Mouse (Mus musculus) adipocyte (in vitro differentiated cells): ENCODE measurements at regions not wholly inside any gene's neighbourhood (a gene's known extent, or its start where the extent isn't known, plus 50 kb on each side); places are given as distances from the start of the nearest gene placed in this dataset.
A peak's percentile ranks its signal among the peaks of the same experiment; 100 is the strongest.

ENCODE experiments used
- DNase-seq: peaks from one replicate; pipeline ENCODE4 v3.0.0-alpha.2; 2016; ENCODE audit warnings: low spot score

DNA sequence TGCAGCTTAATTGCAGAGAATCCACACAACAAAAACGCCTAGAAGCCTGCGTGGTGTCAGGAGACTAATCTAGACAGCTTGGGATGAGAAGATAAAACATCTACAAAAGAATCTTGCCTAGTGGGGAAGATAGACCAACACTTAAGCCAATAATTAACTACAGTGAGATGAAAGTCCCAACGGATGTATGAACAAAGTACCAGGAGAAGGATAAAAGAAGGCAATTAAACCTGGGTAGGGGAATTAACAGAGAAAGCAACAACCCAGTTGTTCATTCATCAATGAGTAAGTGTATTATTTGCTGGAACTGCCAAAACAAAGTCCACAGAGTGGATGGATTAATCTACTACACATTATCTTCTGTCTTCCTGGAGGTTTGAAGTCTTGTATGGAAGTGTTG lies 99.8 kb downstream of the Olfm4 start:
- DNase-seq = no peak

DNA sequence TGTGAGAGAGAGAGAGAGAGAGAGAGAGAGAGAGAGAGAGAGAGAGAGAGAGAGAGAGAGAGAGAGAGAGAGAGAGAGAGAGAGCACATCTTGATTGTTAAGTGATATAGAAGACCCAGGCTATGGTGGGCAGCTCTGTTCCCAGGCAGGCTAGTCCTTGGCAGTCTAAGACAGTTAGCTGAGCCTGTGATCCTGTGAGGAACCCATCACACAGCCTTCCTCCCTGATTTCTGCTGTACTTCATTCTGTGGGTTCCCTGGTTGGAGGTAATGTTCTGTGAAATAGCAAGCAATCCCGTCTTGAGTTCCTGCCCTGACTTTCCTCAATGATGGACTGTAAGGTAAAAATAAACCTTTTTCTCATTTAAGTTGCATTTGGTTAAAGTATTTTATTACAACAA lies 113.4 kb downstream of the Olfm4 start:
- no peak for DNase-seq

DNA sequence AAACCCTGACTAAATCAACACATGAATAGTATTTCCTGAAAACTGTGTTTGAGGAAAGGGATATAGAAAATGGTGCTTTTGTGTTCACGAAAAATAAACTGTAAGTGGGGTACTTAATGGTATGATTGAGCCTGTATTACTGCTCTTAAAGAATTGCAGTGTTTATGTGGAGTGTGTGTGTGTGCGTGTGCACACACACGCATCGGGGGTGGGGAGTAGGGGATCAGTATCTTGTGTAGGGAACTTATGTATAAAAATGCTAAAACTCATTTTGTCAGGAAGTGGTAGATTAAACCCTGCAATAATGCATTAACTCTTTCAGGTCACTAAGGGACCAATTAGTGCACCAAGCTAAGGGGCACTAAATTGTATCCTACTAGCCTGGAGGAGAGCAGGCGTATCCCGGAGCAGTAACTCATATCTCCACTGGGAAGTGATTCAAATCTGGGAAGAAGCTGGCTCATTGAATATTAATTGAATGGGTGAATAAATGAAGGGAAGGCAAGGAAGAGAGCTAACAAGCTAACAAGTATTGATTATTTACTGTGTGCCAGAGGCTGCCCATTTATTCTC lies 129.3 kb downstream of the Olfm4 start:
- DNase-seq = no peak

DNA sequence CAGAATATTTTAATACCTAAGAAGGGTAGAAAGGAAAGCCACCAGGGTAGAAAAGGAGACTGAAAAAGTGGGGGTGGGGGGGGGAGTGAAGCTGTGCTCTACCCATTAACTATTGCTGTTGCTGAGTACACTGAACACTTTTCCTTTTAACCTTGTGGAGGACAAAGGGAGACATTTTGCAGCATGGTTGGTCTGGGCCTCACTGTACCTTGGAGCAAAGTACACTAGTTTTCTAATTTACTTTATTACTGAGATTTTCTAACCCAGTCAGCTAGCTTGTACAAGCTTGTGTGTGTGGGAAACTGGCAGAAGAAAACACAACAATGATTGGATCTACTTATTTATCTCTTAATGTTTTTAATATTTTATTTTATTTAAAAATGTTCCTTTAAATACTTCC lies 130.4 kb downstream of the Olfm4 start:
- DNase-seq = no peak

DNA sequence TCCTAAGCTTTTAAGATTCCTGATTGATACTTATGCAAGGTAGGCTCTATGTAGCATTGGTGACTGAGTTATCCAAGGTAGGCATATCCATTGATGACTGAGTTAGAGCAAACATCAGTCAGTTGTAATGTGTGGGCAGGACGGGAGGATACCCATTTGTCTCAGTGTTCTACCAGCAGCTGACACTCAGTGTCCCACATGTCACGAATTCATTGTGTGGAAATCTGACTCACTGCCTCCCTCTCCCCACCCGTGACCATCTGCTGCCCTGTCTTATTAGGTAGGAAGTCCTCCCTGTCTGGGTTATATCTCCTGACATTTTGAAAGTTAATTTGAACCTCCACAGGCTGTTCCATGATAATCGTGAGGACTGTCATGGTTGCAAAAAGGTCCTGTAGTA lies 141.3 kb downstream of the Olfm4 start:
- no peak for DNase-seq

DNA sequence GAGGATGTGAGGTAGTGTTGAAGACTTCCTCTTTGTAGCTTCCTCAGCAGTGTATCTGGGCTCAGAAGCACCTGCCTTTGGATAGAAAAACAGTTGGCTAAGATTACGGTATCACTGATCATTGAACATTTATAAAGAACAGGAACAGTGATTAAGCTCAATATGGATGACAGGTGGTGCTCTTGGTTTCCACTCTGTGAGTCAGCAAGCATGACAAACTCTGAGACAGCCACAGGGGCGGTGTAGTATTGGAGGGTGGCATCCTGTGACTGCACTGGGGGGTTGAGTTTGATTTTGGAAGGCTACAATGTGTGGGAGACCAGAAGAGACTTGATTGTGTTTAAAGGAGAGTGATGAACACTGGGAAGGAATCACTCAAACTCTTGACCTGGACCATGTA lies 144.3 kb downstream of the Olfm4 start:
- no peak for DNase-seq

DNA sequence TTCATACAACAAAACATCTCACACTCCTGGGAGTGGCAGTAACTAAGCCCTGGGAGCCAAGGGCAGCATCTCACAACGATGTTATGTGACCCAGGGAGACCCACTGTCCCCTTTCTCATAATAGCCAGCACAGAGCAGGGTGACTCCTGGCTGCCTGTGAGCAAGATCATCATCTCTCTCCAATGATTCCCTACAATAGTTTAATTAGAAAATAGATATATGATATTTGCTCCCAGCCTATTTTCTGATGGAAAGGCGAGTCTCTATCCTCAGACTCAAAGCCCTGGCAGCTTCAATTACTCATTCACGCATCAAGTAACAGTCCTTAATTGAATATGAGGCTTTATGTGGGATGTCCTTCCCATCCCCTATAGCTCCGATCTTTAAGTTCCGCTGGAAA lies 153.7 kb downstream of the Olfm4 start:
- no peak for DNase-seq

DNA sequence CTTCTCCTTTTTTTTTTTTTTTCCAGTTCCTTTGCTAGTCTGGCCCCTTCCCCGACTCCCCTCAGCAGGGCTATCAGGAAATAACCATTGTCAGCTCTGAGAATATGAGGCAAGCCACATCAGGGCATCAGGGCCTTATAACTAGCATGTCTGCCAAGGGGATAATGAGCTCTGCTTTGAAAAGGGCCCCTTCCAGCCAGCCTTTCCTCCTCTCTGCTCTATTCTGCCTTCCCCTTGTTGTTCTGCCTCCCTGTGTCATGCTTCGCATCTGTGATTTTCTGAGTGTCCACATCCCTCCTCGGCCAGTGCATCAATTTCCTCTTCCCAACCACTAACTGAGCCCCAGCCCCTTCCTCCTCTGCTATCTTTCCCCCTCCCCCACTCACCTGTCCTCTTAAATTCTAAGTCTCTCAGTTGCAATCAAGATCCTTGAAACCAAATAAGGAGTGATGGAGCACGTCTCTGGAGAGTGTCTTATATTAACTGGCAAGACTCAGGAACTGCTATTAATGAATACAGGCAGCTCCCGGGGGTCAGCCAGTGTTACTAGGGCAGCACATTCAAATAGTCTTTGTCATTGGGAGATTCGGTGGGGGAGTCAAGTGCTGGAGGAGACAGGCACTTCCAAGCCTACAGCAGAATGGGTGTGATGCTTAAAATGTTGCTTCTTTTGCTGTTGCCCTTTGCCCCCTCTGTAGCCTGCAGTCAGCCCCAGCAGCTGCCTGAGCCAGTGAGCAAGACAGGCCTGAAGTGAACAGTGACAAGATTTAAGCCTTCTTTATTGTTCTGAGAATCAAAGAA lies 155.3 kb downstream of the Olfm4 start:
- DNase-seq = no peak

DNA sequence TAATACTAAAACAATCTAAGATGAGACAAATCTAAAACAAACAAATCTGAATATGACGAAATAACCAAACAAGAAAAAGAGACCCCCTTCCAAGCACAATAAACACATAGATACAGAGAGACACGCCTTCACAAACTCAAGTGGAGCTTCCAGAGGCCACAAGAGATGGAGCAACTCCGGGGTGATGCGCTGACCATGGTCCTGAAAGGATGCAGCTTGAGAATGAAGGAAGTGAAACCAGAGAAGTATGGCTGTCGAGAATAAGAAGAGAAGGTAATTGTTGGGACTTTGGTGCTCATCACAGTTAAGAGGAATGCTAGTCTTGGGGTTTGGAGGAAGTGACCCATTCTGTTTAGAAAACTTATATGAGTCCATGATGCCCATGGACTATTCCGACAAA lies 173.1 kb downstream of the Olfm4 start:
- DNase-seq = peak; percentile 4

DNA sequence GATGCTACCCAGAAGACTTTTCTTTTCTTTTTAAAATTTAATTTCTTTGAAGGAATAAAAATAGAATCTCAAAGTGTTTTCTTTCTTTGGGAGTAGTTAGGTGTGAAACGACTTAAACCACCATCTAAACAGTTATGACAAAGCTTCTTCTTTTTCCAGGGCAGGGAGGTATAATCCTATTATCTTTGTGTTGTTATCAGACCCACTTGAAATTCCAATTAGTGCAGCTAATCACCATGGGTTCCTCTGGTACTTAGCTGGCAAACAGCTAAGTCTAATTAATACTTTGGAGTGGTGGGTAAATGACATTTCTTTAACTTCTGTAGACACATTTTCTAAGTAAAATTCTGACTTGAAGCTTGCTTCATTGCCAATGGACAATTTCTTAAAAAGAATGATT lies 185.3 kb downstream of the Olfm4 start:
- DNase-seq = no peak

DNA sequence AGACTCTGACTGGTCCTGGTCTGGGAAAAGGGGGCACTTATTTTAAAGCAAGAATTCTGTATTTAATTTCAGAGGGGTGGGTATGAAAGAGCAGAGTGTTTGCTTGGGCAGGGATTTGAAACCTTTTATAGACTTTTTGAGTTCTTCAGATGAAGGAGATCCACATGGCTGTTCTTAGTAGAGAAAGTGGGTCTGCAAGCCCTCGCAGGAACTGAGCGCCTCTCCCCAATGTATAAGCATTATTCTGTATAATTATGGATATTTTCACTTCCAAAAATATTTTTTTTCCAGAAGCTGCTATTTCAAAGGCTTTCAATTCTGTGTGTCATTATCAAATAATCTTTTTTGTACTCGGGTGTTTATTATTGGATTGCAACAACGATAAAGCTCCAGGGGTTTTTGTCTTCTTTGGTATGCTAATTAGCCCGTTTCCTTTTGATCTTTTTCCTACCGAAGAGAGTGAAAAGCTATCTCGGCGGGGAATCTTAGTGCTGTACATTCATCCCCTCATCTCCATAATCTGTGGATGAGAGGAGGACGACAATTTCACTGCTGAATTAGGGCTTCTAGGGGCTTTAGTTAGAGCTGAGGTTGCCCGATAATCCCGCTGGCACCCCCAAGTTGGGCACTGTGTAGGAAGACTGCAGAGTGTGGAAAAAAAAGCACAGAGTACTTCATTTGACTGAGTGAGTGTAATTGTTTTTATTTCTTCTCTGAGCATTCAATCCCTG lies 186.7 kb downstream of the Olfm4 start:
- DNase-seq = no peak

DNA sequence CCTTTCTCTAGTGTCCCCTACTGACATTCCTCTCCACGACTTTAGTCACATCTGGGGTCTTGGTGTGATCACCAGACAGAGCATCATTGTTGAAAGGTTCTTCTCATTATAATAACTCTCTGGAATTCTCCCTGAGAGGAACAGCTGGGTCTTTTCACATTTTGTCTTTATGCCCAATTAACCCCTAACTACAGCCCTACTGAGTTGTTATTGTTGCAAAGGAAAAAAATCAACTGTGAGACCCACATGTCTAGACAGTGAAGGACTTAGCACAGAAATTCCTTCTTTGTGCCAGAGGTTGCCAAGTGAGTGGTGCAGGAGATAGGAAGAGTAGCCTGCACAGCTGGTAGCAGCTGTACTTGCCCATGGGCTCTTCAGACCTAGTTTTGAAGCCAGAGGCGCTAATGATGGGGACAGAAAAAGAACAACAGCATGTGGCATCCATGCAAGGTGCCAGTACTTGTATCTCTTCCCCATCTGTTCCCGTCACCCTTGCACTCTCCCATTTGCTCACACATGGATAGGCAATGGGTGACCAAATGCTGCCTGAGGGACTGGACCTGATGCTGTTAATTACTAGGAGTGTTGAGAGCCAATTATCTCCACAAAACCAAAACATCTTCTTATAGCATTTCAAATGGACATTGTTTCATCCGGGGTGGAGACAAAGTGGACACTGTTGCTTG lies 189.1 kb downstream of the Olfm4 start:
- DNase-seq = no peak

DNA sequence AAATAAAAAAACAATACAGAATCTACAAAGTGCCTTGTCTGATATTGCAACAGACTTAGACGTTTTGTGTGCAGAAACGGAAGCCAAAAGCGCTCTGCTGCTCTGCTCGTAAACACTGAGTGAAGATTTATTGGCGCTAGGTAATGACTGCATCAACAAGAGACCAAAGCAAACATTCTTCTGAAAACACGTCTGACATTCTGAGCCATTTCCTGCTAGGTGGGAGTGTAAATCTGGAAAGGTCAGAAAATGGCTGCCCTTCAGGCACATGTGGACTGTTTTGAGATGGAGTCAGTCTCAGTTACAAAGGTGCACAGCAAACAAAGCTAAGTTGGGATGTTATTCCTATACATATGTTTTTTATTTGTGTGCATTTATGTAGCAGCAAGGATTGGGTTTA lies 192.6 kb downstream of the Olfm4 start:
- DNase-seq = no peak

DNA sequence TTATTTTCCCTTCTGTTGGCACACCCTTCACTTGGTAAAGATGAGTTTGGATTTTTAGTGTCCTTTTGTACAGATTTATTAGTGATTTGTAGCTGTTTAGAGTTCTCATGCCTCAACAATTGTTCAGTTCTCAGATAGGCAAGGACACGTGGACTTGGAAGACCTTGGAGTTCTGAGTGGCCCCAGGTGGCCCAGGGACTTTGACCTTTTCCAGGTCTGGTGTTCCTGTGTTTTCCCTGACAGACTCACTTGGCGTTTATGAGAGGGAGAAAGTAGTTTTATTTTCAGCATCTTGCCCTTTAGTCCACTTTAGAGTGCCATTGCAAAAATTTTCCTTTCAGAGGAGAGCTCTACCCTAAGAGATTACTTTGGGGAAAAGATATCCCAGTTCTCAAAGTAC lies 211.2 kb downstream of the Olfm4 start:
- no peak for DNase-seq

DNA sequence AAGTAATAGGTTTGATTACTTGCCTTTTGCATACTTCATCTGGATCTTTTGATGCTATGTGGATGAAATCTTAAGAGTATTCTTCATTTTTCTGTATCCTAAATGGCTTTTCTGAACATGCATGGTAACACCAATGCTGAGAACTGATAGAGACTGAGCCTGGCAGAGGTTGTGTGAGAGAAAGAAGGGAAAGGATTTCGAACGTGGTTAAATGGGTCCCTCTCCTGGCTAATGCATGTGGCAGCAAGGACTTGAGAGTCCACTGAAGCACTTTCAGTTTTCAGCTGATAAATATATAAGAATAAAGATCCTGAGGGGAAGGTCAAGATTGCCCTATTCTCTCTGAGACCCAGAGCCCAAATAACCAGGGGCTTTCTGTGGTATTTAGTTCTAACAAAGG lies 229.0 kb downstream of the Olfm4 start:
- DNase-seq = no peak

DNA sequence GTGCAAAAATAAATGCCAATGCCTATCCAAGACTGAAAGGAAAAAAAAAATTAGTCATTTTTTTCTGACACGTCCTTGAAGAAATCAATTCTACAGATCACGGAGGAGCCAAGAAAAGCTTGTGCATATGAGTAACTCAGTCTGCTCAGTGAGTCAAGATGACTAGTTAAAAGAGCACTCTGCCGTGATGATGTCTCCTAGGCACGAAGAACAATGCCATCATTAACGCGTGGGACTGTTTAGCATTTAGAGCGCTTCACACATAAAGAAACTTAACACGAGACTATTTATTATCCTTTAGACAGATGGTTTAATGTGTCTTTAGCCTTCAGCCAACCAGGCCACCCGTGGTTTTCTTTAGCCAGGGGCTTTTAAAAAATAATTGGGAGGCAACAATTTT lies 229.8 kb downstream of the Olfm4 start:
- no peak for DNase-seq

DNA sequence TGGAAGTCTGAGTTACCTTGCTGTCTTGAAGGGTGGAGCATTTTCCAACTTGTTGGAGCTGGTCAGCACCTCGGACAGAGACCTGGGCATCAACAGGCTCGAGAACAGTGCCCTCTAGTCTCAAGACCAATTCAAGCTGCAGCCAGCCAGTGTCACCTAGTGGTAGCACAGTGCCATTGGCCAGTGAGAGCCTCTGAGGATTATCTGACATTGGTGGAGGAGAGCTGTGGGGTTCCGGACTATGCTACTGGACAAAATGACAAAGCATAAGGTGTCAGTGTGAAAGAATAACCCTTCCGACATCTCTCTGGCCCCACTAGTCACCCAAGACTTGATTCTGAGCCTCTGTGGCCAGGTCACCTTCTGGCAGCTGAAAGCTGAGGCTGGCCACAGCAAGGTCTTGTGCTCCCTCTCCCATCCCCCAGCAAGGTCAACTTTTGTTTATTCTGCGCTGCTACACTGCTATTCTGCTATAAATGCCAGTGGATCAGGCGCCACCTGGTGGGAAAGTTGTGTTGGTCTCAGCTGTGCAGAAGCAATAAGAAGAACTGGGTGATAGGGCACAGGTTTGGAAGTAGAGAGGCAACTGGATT lies 232.2 kb downstream of the Olfm4 start:
- DNase-seq = peak; percentile 32

DNA sequence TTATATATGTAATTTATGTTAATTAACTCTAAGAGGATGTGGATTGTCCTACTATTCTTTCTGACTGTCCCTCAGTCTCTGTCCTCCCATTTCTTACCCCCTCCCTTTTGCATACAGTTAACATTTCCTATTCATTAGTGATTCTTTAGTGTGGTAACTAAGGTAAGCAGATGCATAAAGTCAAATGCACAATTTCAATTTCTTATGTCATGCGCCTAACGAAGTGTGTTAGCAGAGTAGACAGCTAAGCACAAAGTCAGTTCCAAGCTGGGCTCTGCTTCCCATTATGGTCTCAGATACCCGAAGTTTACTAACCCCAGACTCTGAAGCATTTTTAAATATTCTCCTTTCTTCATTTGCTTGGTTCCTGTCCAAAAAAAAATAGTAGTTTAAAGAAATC lies 248.2 kb downstream of the Olfm4 start:
- no peak for DNase-seq

DNA sequence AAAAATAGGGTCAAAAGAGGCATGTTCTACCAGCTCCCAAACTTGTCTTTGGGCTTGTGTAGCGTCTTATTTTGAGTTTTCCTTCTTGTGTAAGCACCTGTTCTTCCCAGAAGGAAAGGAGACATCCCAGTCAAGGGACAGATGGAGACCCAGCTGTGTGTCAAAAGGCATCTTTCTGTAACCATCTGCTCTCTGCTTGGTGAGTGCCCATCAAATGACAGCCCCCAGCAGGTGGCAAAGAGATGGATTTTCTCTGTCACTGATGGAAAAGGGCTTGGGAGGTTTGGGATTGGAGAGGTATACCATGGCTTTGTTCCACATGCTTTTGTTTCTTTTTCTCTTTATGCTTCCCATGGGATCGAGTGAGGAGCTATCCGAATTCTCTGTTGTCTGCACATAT lies 249.1 kb downstream of the Olfm4 start:
- DNase-seq = no peak

DNA sequence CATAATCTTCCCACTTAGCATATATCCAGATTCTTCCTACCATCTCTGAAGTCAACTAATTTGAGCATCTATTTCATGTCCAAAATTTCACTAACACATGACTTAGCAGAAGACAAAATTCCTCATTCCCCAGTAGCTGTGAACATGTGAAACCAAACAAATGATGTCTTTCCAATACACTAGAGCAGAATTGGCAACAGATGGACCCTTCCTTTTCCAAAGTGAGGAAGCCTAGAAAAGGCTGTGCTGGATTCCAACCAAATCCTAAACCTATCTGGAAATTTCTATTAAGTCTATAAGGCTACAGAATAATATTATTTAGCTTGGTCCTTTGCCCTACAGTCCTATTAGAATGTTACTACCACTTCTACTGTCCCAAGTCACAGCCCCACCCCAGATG lies 253.3 kb downstream of the Olfm4 start:
- DNase-seq = no peak

DNA sequence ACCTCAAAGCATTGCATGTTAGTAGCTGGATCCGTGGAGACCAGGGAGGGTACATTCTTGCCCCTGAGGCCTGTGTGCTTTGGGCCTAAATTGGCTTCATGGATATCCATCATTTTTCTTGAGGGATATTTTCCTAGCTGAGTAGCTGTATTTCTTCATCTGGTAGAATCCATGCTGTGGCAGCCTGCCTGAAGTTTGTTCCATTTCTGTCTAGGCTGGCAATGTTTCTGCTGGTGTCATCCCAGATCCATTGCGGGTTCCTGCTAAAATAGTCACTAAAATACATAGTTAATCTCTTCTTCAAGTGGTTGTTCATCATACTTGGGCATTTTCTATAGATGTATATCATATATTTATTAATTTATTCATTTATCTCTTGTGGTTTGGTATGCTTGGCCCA lies 253.7 kb downstream of the Olfm4 start:
- no peak for DNase-seq

DNA sequence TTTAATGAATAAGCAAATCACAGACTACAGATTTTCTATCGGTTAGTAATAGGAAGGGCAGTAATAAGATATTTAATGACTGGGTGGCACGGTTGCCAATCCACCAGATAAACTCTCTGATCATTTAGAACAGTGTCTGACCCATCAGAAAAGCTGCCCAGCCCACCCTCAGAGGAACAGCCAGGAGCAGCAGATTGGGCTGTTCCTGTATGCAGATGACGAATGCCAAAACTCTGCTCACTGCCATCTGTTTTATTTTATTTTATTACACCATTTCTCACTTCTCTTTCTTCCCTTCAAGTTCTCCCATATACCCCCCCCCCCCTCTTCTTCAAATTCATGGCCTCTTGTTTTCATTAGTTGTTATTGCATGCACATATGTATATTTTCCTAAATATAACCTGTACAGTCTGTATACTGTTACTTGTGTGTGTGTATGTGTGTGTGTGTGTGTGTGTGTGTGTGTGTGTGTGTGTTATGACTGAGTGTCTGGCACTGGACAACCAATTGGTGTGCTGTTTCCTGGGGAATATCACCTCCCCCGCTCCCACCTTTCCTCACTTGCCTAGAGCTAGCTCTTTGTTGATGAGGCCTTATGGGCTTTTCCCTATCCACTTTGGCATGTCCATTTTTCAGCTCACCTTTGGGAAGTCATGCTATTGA lies 260.9 kb downstream of the Olfm4 start:
- no peak for DNase-seq
